Mouse (Mus musculus): ENCODE data around the gene Zfp457. TPM values are rescaled to one million over a fixed set of nuclear protein-coding genes. Genes with fewer than 3 reads are reported as not detected.
"Not testable (repeated sequence)": the region's sequence is repeated elsewhere in the genome, so short reads cannot be mapped to it uniquely, and the experiment has no call there.

The Zfp457 gene
- total RNA-seq (2022) = 1 to 10 TPM; 3.9 to 6.5 (median 4.9) TPM

DNA sequence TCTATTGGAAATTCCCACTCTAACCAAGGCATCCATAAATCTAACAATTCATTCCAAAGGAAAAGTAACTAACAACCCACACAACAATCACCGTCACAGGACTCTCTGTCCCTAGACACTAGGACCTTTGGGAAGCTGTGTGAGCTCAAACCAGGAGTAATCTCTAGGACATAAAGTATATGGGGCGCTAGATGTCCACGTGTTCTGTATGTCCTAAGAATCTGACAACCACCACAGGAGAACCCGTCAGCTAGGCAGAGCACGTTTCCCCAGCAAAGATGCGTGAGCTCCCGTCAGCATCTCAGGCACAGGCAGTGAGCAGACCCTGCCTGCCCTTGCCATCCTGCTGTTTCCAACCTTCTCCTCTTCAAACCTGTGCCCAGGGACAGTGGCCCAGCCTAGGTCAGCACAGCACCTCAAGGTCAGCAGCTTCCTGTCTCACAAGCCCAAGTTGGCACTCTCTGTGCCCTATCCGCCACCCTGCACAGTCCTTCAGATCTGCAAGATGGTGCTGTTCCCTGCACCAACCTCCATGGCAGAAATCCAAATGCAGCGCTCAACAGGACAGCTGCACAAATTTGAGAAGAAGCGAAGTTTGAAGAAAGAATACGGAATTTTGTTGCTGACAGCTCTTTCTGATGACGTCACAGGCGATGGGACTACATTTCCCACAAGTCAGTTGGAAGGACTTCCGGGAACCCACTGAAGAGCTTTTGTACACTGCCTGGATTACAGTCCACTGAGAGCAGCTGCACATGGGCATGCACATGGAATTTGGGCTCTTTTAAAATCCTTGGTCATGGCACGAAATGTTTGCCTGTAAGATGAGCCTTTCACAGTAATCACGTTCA, at the start of gene Zfp457:
Gene Zfp457, minus strand, starts transcription at position 664 of the 851 bp plus-strand sequence.
- DNase-seq (ENCODE audit: low spot score in 2 of 2) = peak; percentile 76 to 79

DNA sequence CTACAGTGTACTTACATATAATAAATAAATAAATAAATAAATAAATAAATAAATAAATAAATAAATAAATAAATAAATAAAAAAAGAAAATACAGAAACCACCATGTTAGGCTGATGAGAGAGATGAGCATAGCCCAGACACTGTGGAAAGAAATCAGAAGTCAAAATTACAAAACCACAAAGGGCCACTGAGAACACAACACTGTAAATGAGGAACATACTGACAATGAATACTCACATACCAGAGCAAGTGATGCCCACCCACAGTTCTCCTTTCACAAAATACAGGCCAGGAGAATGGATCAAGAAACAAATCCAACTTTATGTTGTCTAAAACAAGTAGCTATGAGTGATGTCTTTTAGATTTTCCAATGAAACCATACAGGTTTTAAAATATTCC, 45.6 kb upstream of the Zfp457 start:
- DNase-seq (ENCODE audit: low spot score in 2 of 2) = no peak

DNA sequence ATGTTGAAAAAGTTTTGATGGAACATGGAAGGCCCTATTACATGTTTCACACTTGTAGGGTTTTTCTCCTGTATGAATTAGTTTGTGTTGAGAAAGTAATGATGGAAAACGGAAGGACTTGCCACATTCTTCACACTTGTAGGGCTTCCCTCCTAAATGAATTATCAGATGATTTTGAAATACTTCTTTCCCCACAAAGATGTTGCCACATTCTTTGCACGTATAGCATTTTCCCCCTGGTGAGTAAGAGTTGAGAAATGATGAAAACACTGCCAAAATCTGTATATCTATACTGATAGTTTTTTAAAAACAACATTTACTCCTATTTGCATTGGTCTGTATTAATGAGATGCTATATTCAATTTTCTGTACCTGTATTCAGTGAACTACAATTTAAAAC, 37.1 kb upstream of the Zfp457 start:
- no peak for DNase-seq (ENCODE audit: low spot score in 2 of 2)

DNA sequence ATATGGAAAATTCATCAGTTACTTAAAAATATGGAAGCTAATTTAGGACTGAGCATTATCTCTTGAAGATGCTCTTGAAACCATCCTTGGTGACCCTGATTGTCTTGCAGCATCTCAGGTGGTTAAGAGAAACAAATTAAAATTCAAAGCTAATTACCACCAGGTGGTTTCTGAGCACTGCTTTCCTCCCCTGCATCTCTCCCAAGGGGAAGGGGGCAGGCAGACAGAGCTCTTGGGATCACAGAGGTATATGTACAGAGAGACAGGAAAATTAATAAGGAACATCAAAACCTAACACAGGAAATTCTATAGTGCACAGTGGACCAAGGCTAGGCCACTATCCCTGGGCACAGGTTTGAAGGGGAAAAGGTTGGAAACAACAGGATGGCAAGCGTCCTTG, 26.6 kb upstream of the Zfp457 start:
- DNase-seq (ENCODE audit: low spot score in 2 of 2) = no peak

DNA sequence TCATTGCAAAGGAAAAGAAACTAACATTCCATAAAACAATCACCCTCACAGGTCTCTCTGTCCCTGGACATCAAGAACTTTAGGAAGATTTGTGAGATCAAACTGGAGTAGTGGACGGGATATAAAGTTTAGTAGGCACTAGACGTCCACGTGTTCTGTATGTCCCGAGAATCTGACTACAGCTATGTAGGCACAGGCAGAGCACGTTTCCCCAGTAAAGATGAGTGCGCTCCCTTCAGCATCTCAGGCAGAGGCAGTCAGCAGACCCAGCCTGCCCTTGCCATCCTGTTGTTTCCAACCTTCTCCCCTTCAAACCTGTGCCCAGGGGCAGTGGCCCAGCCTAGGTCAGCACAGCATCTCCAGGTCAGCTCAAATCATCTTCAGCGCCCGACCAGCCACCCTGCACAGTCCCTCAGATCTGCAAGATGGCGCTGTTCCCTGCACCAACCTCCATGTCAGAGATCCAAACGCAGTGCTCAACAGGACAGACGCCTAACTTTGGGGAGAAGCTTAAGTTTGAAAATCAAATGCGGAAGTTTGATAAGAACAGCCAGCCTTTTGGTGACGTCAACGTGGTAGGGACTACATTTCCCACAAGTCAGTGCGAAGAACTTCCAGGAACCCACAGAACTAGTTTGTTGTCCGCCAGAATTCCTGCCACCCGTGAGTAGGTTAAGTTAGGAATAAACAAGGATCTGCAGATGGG, 25.9 kb upstream of the Zfp457 start, which contains the start of gene Zfp595:
Gene Zfp595, minus strand, starts transcription at position 552 of the 706 bp plus-strand sequence.
- peak; percentile 68 to 73 for DNase-seq (ENCODE audit: low spot score in 2 of 2)

DNA sequence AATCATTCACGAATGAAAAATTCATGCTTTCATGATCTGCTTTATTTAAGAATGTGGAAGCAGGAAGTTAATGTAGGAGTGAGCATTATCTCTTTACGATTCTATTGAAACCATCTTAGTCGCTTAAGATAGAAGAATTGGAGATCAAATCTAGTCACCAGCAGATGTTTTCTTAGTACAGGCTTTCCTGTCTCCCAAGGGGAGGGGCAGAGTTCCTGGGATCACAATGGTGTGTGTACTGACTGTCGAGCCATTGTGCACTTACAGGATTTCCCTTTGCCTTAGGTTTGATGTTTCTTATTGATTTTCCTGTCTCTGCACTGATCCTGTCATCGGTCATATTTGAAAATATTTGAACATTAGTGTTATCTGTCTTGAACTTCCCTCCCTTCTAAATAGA, 433 bp upstream of the Zfp457 start:
- no peak for DNase-seq (ENCODE audit: low spot score in 2 of 2)

DNA sequence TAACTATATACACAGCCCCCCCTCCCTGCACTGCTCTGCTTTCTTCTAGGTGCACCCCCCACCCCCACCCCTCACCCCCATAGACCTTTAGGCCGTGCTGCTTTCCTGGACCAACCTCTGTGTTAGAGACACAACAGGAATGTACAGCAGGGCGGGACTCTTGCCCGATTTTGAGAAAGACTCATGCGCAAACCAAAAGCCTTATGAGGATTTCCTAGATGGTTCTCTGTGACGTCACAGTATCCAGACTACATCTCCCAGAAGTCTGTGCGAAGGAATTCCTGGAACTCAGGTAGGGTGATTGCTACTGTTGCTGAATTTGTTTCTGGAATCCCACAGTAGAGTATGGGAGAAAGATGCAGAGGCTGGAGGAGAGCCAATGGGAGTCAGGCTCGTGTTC, 28.0 kb downstream of the Zfp457 start, which contains the start of gene Zfp458:
Gene Zfp458, minus strand, starts transcription at position 153 of the 400 bp plus-strand sequence.
- no peak for DNase-seq (ENCODE audit: low spot score in 2 of 2)

DNA sequence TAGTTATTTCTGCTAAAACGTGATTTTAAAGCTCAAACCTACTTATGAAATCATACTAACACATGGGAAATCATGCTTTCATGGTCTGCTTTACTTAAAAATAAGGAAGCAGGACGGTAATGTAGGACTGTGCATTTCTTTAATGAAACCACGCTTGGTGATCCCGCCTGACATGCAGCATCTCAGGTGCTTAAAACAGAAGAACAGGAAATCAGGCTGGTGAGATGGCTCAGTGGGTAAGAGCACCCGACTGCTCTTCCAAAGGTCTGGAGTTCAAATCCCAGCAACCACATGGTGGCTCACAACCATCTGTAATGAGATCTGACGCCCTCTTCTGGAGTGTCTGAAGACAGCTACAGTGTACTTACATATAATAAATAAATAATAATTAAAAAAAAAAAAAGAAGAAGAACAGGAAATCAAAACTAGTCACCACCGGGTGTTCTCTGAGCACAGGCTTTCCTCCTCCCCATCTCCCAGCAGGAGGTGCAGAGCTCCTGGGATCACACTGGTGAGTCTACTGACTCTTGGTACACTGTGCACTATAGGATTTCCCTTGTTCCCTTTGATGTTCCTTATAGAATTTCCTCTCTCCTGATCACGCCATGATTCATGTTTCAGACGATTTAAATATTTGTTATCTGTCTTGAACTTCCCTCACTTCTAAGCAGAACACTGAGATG, 36.8 kb downstream of the Zfp457 start:
- DNase-seq (ENCODE audit: low spot score in 2 of 2) = not testable (repeated sequence)

DNA sequence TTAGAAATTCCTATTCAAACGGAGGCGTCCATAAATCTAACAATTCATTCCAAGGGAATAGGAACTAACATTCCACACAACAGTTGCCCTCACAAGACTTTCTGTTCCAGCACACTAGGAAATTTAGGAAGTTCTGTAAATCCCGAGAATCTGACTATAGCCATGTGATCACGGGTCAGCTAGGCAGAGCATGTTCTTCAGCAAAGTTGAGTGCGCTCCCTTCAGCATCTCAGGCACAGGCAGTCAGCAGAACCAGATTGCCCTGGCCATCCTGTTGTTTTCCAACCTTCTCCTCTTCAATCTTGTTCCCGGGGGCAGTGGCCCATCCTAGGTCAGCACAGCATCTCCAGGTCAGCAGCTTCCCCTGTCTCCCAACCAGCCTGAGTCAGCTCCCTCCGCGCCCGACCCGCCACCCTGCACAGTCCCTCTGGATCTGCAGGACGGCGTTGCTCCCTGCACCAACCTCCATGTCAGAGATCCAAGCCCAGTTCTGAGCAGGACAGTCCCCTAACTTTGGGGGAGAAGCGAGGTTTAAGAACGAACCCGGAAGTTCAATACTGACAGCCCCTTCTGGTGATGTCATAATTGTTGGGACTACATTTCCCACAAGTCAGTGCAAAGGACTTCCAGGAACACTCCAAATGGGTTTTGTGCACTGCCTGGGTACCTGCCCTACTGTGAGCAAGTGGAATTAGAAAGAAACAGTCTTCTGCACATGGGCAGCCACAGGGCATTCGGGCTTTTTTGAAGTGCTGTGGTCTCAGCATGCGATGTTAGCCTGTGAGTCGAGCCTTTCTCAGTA, 37.5 kb downstream of the Zfp457 start:
- DNase-seq (ENCODE audit: low spot score in 2 of 2) = peak; percentile 25 to 26

Other genes starting within 250 kb of the Zfp457 start
- gene Zfp712, start 245.3 kb downstream of the Zfp457 start, total RNA-seq (2022) = 1 to 10 TPM in 1 of 4 experiments, under 1 TPM in 3; 0.87 to 1.3 (median 0.95) TPM
- gene Zfp708, start 208.5 kb downstream of the Zfp457 start, total RNA-seq (2022) = 1 to 10 TPM; 1.6 to 2.3 (median 1.9) TPM
- 1 to 10 TPM; 1.0 to 2.2 (median 1.9) TPM for gene Gm28557, start 197.9 kb downstream of the Zfp457 start, total RNA-seq (2022)
- under 1 TPM; 0.40 to 0.68 (median 0.53) TPM for gene Rslcan18, start 190.2 kb downstream of the Zfp457 start, total RNA-seq (2022)
- 1 to 10 TPM; 5.3 to 7.1 (median 5.5) TPM for gene Zfp759, start 184.8 kb downstream of the Zfp457 start, total RNA-seq (2022)
- 1 to 10 TPM; 1.8 to 2.9 (median 2.1) TPM for gene Rsl1, start 133.3 kb downstream of the Zfp457 start, total RNA-seq (2022)
- 1 to 10 TPM in 1 of 4 experiments, under 1 TPM in 3; 0.41 to 1.0 (median 0.70) TPM for gene Zfp455, start 112.0 kb downstream of the Zfp457 start, total RNA-seq (2022)
- 1 to 10 TPM in 3 of 4 experiments, under 1 TPM in 1; 0.83 to 1.7 (median 1.2) TPM for gene Zfp458, start 28.0 kb downstream of the Zfp457 start, total RNA-seq (2022)
- 1 to 10 TPM; 1.3 to 2.0 (median 1.5) TPM for gene Zfp595, start 26.1 kb upstream of the Zfp457 start, total RNA-seq (2022)
- 1 to 10 TPM in 1 of 4 experiments, under 1 TPM in 2, not detected in 1; 0.78 to 1.0 (median 0.90) TPM for gene Gm28044, start 54.1 kb upstream of the Zfp457 start, total RNA-seq (2022)
- gene Zfp953, start 54.1 kb upstream of the Zfp457 start, total RNA-seq (2022) = 1 to 10 TPM; 1.0 to 1.3 (median 1.1) TPM
- gene Gm28041, start 69.2 kb upstream of the Zfp457 start, total RNA-seq (2022) = 1 to 10 TPM in 1 of 4 experiments, under 1 TPM in 1, not detected in 2; 0.63 to 1.1 TPM
- gene Zfp456, start 69.3 kb upstream of the Zfp457 start, total RNA-seq (2022) = under 1 TPM; 0.08 to 0.54 (median 0.15) TPM
- gene Zfp429, start 93.3 kb upstream of the Zfp457 start, total RNA-seq (2022) = 1 to 10 TPM in 2 of 4 experiments, under 1 TPM in 2; 0.88 to 1.3 (median 1.1) TPM
- gene Zfp459, start 114.9 kb upstream of the Zfp457 start, total RNA-seq (2022) = 1 to 10 TPM in 1 of 4 experiments, under 1 TPM in 3; 0.22 to 1.7 (median 0.53) TPM
- 1 to 10 TPM; 7.1 to 8.5 (median 8.2) TPM for gene Zfp874a, start 145.1 kb upstream of the Zfp457 start, total RNA-seq (2022)
- gene Zfp874b, start 177.8 kb upstream of the Zfp457 start, total RNA-seq (2022) = 10 to 100 TPM; 11.1 to 16.0 (median 13.9) TPM
- 1 to 10 TPM; 2.9 to 3.5 (median 3.1) TPM for gene Zfp58, start 194.1 kb upstream of the Zfp457 start, total RNA-seq (2022)
- gene Gm26965, start 219.7 kb upstream of the Zfp457 start, total RNA-seq (2022) = under 1 TPM in 3 of 4 experiments, not detected in 1; 0.39 to 0.94 (median 0.58) TPM
- 1 to 10 TPM; 3.2 to 4.6 (median 4.3) TPM for gene Zfp87, start 219.7 kb upstream of the Zfp457 start, total RNA-seq (2022)
- gene Zfp748, start 247.3 kb upstream of the Zfp457 start, total RNA-seq (2022) = 1 to 10 TPM; 2.1 to 2.7 (median 2.3) TPM